15 mouse cellular contexts compared by ENCODE assay signal in the genomic region with DNA sequence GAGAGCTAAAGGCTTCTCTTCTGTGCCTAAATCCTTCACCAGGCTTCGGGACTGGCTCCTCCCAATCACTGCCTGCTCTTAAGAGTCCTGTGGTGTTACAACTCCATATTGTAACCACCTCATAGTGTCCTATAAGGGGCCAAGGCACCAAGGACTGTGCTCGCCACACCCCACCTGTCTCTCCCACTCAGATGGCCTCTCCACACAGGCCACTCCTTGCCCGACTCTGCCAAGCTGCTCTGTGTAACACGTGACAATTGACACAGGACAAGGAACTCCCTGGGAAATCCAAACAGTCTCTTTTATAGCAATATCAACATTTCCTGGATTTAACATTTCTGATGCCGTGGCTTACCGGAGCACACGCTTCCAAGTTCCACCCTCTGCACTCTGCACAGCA.
A peak's percentile ranks its signal among the peaks of the same experiment; 100 is the strongest.
DNase-seq lines count a peak whose midpoint lies in the region; ATAC-seq and TF ChIP-seq lines count a peak whose summit lies in the region.
"Had no signal": no experiment of that assay in that cellular context is flagged by ENCODE, and none has a peak within 500 bp of the region (broad histone marks: within the 10 kb centered on the region; RNA-seq: fewer than 3 reads in every experiment).

No protein-coding gene starts in this region.

- H3K27ac ChIP-seq in forebrain, embryonic 15.5 days (replicated peaks), result peak overlapping the region; percentile 6; the same call in 1 of the 2 replicates
- no peak overlapping the region for H3K27ac ChIP-seq in forebrain, embryonic 13.5 days
- H3K27ac ChIP-seq in embryonic facial prominence, embryonic 14.5 days (replicated peaks; ENCODE audit: low read depth, low read length), result peak overlapping the region; percentile 16; the same call in 1 of the 2 replicates
- H3K27ac ChIP-seq in lung, embryonic 14.5 days (ENCODE audit: low read depth), result no peak overlapping the region
- H3K27ac ChIP-seq in stomach, embryonic 14.5 days (ENCODE audit: low read length), result no peak overlapping the region
- H3K27ac ChIP-seq: heart, embryonic 13.5 days; liver, embryonic 13.5 days; neural tube, embryonic 12.5 days had no signal

- H3K4me2 ChIP-seq in forebrain, embryonic 15.5 days (replicated peaks), result no peak overlapping the region
- H3K4me2 ChIP-seq in forebrain, embryonic 13.5 days, result no peak overlapping the region
- no peak overlapping the region for H3K4me2 ChIP-seq in embryonic facial prominence, embryonic 14.5 days (ENCODE audit: low read depth, low read length)
- 0 out of 2 replicates have a peak overlapping the region, but pooled peaks have one; percentile 5 for H3K4me2 ChIP-seq in lung, embryonic 14.5 days
- H3K4me2 ChIP-seq in stomach, embryonic 14.5 days (replicated peaks; ENCODE audit: low read depth, low read length), result no peak overlapping the region
- H3K4me2 ChIP-seq: heart, embryonic 13.5 days; liver, embryonic 13.5 days; neural tube, embryonic 12.5 days had no signal

- peaks cover 68% of the 10 kb centered on the region for H3K4me1 ChIP-seq in forebrain, embryonic 15.5 days
- H3K4me1 ChIP-seq in forebrain, embryonic 13.5 days, result peaks cover 75% of the 10 kb centered on the region
- H3K4me1 ChIP-seq in embryonic facial prominence, embryonic 14.5 days (ENCODE audit: control insufficient read depth, insufficient read depth, low read length), result peaks cover 69% of the 10 kb centered on the region
- H3K4me1 ChIP-seq in lung, embryonic 14.5 days (ENCODE audit: insufficient read depth), result peaks cover 45% of the 10 kb centered on the region
- peaks cover 62% of the 10 kb centered on the region for H3K4me1 ChIP-seq in stomach, embryonic 14.5 days (ENCODE audit: control insufficient read depth, insufficient read depth, low read length)

- ATAC-seq in forebrain, embryonic 15.5 days (replicated peaks), result no peak
- no peak for ATAC-seq in forebrain, embryonic 13.5 days
- no peak for ATAC-seq in embryonic facial prominence, embryonic 14.5 days (ENCODE audit: low read depth)
- ATAC-seq in lung, embryonic 14.5 days (ENCODE audit: insufficient read depth), result peak; percentile 52; the same call in 1 of the 2 replicates
- ATAC-seq in stomach, embryonic 14.5 days (ENCODE audit: insufficient number of reproducible peaks, insufficient read depth, low FRiP score, low read depth), result peak; percentile 82
- no peak for ATAC-seq in inflammation-experienced regulatory T-cells, adult 6 months

- 74% methylated on average over 7 of the region's 7 CpGs for WGBS in forebrain, embryonic 15.5 days
- WGBS in forebrain, embryonic 13.5 days, result 83% methylated on average over 7 of the region's 7 CpGs
- WGBS in embryonic facial prominence, embryonic 14.5 days, result 57% methylated on average over 7 of the region's 7 CpGs
- 39% methylated on average over 7 of the region's 7 CpGs for WGBS in lung, embryonic 14.5 days
- 34% methylated on average over 7 of the region's 7 CpGs for WGBS in stomach, embryonic 14.5 days

- DNase-seq in embryonic facial prominence, embryonic 14.5 days (ENCODE audit: low spot score), result no peak
- no peak for DNase-seq in lung, embryonic 14.5 days
- DNase-seq in left cerebral cortex, postnatal 36 days (ENCODE audit: low spot score in 2 of 2), result no peak
- DNase-seq in testis, postnatal 14 days (ENCODE audit: low spot score), result no peak
- DNase-seq: adrenal gland, postnatal 36 days; cerebellum, adult 9-11 months; kidney, postnatal 4 days; liver, embryonic 13.5 days; right cerebral cortex, postnatal 25 days had no signal

- H3K9ac ChIP-seq in forebrain, embryonic 15.5 days (replicated peaks), result no peak overlapping the region
- H3K9ac ChIP-seq in forebrain, embryonic 13.5 days, result no peak overlapping the region
- no peak overlapping the region for H3K9ac ChIP-seq in embryonic facial prominence, embryonic 14.5 days (ENCODE audit: low read depth, low read length)
- no peak overlapping the region for H3K9ac ChIP-seq in lung, embryonic 14.5 days
- no peak overlapping the region for H3K9ac ChIP-seq in stomach, embryonic 14.5 days (replicated peaks; ENCODE audit: low read depth, low read length)
- H3K9ac ChIP-seq: heart, embryonic 13.5 days; liver, embryonic 13.5 days; neural tube, embryonic 12.5 days had no signal

- H3K27me3 ChIP-seq in forebrain, embryonic 15.5 days, result no peaks in the 10 kb centered on the region
- H3K27me3 ChIP-seq in forebrain, embryonic 13.5 days, result no peaks in the 10 kb centered on the region
- no peaks in the 10 kb centered on the region for H3K27me3 ChIP-seq in embryonic facial prominence, embryonic 14.5 days (replicated peaks; ENCODE audit: control insufficient read depth, insufficient read depth, low read length)
- no peaks in the 10 kb centered on the region for H3K27me3 ChIP-seq in lung, embryonic 14.5 days (ENCODE audit: insufficient read depth, low read length)
- no peaks in the 10 kb centered on the region for H3K27me3 ChIP-seq in stomach, embryonic 14.5 days (ENCODE audit: control insufficient read depth, insufficient read depth, low read length)
- H3K27me3 ChIP-seq: heart, embryonic 13.5 days; liver, embryonic 13.5 days; neural tube, embryonic 12.5 days had no signal

- H3K4me3 ChIP-seq in forebrain, embryonic 15.5 days, result no peak overlapping the region
- H3K4me3 ChIP-seq in forebrain, embryonic 13.5 days, result no peak overlapping the region
- no peak overlapping the region for H3K4me3 ChIP-seq in embryonic facial prominence, embryonic 14.5 days (ENCODE audit: low read depth, low read length)
- no peak overlapping the region for H3K4me3 ChIP-seq in lung, embryonic 14.5 days (ENCODE audit: low read depth, low read length)
- no peak overlapping the region for H3K4me3 ChIP-seq in stomach, embryonic 14.5 days (ENCODE audit: low read depth, low read length)
- H3K4me3 ChIP-seq: heart, embryonic 13.5 days; liver, embryonic 13.5 days; neural tube, embryonic 12.5 days had no signal

- H3K9me3 ChIP-seq in forebrain, embryonic 15.5 days, result no peaks in the 10 kb centered on the region
- H3K9me3 ChIP-seq in forebrain, embryonic 13.5 days (replicated peaks), result no peaks in the 10 kb centered on the region
- no peaks in the 10 kb centered on the region for H3K9me3 ChIP-seq in embryonic facial prominence, embryonic 14.5 days (ENCODE audit: control insufficient read depth, low read length)
- H3K9me3 ChIP-seq in lung, embryonic 14.5 days (ENCODE audit: low read depth, low read length), result no peaks in the 10 kb centered on the region
- no peaks in the 10 kb centered on the region for H3K9me3 ChIP-seq in stomach, embryonic 14.5 days (ENCODE audit: control insufficient read depth, low read depth, low read length)
- H3K9me3 ChIP-seq: heart, embryonic 13.5 days; liver, embryonic 13.5 days; neural tube, embryonic 12.5 days had no signal

- no peaks in the 10 kb centered on the region for H3K36me3 ChIP-seq in forebrain, embryonic 15.5 days
- no peaks in the 10 kb centered on the region; the same call in 1 of the 2 replicates for H3K36me3 ChIP-seq in forebrain, embryonic 13.5 days (ENCODE audit: poor library complexity, severe bottlenecking)
- H3K36me3 ChIP-seq in embryonic facial prominence, embryonic 14.5 days (ENCODE audit: control insufficient read depth, insufficient read depth, low read length), result no peaks in the 10 kb centered on the region
- H3K36me3 ChIP-seq in lung, embryonic 14.5 days (ENCODE audit: insufficient read depth), result peaks cover 15% of the 10 kb centered on the region; the same call in 1 of the 2 replicates
- 0 out of 2 replicates have a peak, but pooled peaks cover 3% of the 10 kb centered on the region for H3K36me3 ChIP-seq in stomach, embryonic 14.5 days (ENCODE audit: control insufficient read depth, insufficient read depth, low read length)
- H3K36me3 ChIP-seq: heart, embryonic 13.5 days; liver, embryonic 13.5 days; neural tube, embryonic 12.5 days had no signal

- intact Hi-C loops in left cerebral cortex, postnatal 36 days (cut with DNase I), result no loop called here

- no peak for TF ChIP-seq CTCF in lung, embryonic 14.5 days (IDR thresholded peaks at IDR 0.05; ENCODE audit: low read depth)

Comparison
In these comparisons a context has a peak if more than half of its experiments do, and no peak if none do; other contexts are left out.
1. H3K27ac ChIP-seq: peak in forebrain, embryonic 15.5 days (single experiment) and embryonic facial prominence, embryonic 14.5 days (single experiment); none in forebrain, embryonic 13.5 days (single experiment), lung, embryonic 14.5 days (single experiment) and stomach, embryonic 14.5 days (single experiment).
2. ATAC-seq: peak in lung, embryonic 14.5 days (single experiment) and stomach, embryonic 14.5 days (single experiment); none in forebrain, embryonic 15.5 days (single experiment), forebrain, embryonic 13.5 days (single experiment), embryonic facial prominence, embryonic 14.5 days (single experiment) and inflammation-experienced regulatory T-cells, adult 6 months (single experiment).